Comparison of ENCODE assay signal across 8 mouse cellular contexts in the genomic region with DNA sequence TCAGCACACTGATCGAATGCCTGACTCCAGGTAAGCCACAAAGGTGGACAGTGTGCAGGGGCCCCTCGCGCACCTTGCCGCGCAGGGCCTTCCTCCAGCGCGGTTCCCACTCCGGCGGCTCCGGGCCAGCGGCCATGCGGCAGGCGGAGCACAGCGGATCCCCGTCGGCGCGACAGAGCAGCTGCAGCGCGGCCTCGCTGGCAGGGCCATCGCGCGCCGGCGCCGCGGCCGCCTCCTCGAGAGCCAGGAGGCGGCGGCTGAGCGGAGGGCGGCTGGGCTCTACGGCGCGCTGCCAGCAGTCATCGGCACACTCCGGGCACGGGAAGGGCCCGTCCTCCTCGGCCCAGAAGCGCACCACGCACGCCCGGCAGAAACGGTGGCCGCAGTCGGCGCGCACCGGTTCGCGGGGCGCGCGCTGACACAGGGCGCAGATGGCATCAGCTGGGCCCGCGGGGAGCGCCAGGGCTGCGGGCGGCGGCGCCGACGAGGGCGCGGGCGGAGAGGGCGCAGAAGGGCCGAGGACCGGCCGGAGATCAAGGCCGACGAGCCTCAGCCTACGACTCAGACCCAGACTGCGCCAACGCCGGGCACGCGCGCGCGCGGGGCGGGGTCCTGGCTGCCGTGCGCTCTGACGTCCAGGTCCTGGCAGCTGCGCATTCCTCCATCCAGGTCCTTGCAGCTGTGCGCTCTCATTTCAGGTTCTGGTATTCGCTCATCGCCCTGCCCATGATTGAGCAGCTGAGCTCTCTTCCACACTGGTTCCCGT. TPM values are rescaled to one million over a fixed set of nuclear protein-coding genes. Genes with fewer than 3 reads are reported as not detected.
DNase-seq lines count a peak whose midpoint lies in the region; ATAC-seq and TF ChIP-seq lines count a peak whose summit lies in the region.

A gene (minus strand): TSS at position 595 of the 766 bp plus-strand sequence.

- peak; percentile 74 to 87 for DNase-seq in CD8-positive naive resting alpha-beta T cell, adult 2 months (ENCODE audit: low read depth in 2 of 2, low spot score in 2 of 2)
- peak; percentile 75 for DNase-seq in c-Kit-positive CD71-negative TER-119-negative erythroid progenitor cells, embryonic 14.5 days (ENCODE audit: low read depth)
- DNase-seq in forebrain, embryonic 11.5 days (ENCODE audit: low spot score): peak; percentile 96
- peak; percentile 93 to 96 for DNase-seq in kidney, postnatal 4 days

- H3K27me3 ChIP-seq in forebrain, embryonic 11.5 days (ENCODE audit: control insufficient read depth, insufficient read depth, low read length): no peaks in the 10 kb centered on the region
- H3K27me3 ChIP-seq in heart, embryonic 16.5 days (ENCODE audit: control insufficient read depth, insufficient read depth, low read length): no peaks in the 10 kb centered on the region
- H3K27me3 ChIP-seq in liver, embryonic 16.5 days (ENCODE audit: control insufficient read depth, insufficient read depth, low read depth, low read length): peaks cover under 1% of the 10 kb centered on the region; the same call in 1 of the 2 replicates
- no peaks in the 10 kb centered on the region for H3K27me3 ChIP-seq in neural tube, embryonic 13.5 days
- no peaks in the 10 kb centered on the region for H3K27me3 ChIP-seq in testis, adult 2 months (ENCODE audit: control insufficient read depth, insufficient read depth, low read length)

- peak within 1 kb of the TSS; percentile 97 for H3K9ac ChIP-seq in forebrain, embryonic 11.5 days (ENCODE audit: low read length)
- peak within 1 kb of the TSS; percentile 93 for H3K9ac ChIP-seq in heart, embryonic 16.5 days (ENCODE audit: low read length)
- peak within 1 kb of the TSS; percentile 97 for H3K9ac ChIP-seq in liver, embryonic 16.5 days (ENCODE audit: low read depth, low read length)
- H3K9ac ChIP-seq in neural tube, embryonic 13.5 days: peak within 1 kb of the TSS; percentile 99

- ATAC-seq in forebrain, embryonic 11.5 days (replicated peaks; ENCODE audit: low FRiP score): peak; percentile 97
- peak; percentile 97 for ATAC-seq in heart, embryonic 16.5 days (replicated peaks; ENCODE audit: extremely low read depth, insufficient read depth, low FRiP score)
- peak; percentile 98 for ATAC-seq in liver, embryonic 16.5 days (ENCODE audit: low read depth)
- peak; percentile 97 for ATAC-seq in neural tube, embryonic 13.5 days (ENCODE audit: low read depth)

- peaks cover 12% of the 10 kb centered on the region; the same call in 1 of the 2 replicates for H3K4me1 ChIP-seq in forebrain, embryonic 11.5 days (replicated peaks; ENCODE audit: control insufficient read depth, insufficient read depth, low read length)
- H3K4me1 ChIP-seq in heart, embryonic 16.5 days (ENCODE audit: control insufficient read depth, insufficient read depth, low read length): peaks cover 17% of the 10 kb centered on the region
- peaks cover 20% of the 10 kb centered on the region for H3K4me1 ChIP-seq in liver, embryonic 16.5 days (ENCODE audit: control insufficient read depth, low read depth, low read length)
- peaks cover 35% of the 10 kb centered on the region for H3K4me1 ChIP-seq in neural tube, embryonic 13.5 days (replicated peaks)
- H3K4me1 ChIP-seq in testis, adult 2 months (ENCODE audit: control insufficient read depth, insufficient read depth, low read length): peaks cover 11% of the 10 kb centered on the region

- TF ChIP-seq CTCF in testis, adult 2 months (IDR thresholded peaks at IDR 0.05; ENCODE audit: control insufficient read depth, insufficient read depth, insufficient replicate concordance, low read depth, low read length): no peak

- TF ChIP-seq POLR2A in testis, adult 2 months (IDR thresholded peaks at IDR 0.05; ENCODE audit: control insufficient read depth, low read depth, low read length): peak; percentile 88

- H3K4me3 ChIP-seq in forebrain, embryonic 11.5 days (ENCODE audit: low read depth, low read length): peak within 1 kb of the TSS; percentile 92
- peak within 1 kb of the TSS; percentile 83 for H3K4me3 ChIP-seq in heart, embryonic 16.5 days (ENCODE audit: low read length)
- H3K4me3 ChIP-seq in liver, embryonic 16.5 days (ENCODE audit: low read depth, low read length): peak within 1 kb of the TSS; percentile 89
- peak within 1 kb of the TSS; percentile 96 for H3K4me3 ChIP-seq in neural tube, embryonic 13.5 days
- peak within 1 kb of the TSS; percentile 85 for H3K4me3 ChIP-seq in testis, adult 2 months (ENCODE audit: control insufficient read depth, low read depth, low read length)

- WGBS in forebrain, embryonic 11.5 days: under 1% methylated on average over 82 of the region's 95 CpGs
- under 1% methylated on average over 92 of the region's 95 CpGs for WGBS in heart, embryonic 16.5 days
- WGBS in liver, embryonic 16.5 days (ENCODE audit: insufficient replicate concordance): 0% methylated on average over 89 of the region's 95 CpGs
- under 1% methylated on average over 95 of the region's 95 CpGs for WGBS in neural tube, embryonic 13.5 days

- H3K4me2 ChIP-seq in forebrain, embryonic 11.5 days (ENCODE audit: low read depth, low read length, severe bottlenecking): peak within 1 kb of the TSS; percentile 89
- peak within 1 kb of the TSS; percentile 84 for H3K4me2 ChIP-seq in heart, embryonic 16.5 days (ENCODE audit: low read depth, low read length)
- H3K4me2 ChIP-seq in liver, embryonic 16.5 days (ENCODE audit: low read depth, low read length): peak within 1 kb of the TSS; percentile 97
- peak within 1 kb of the TSS; percentile 94 for H3K4me2 ChIP-seq in neural tube, embryonic 13.5 days

- H3K27ac ChIP-seq in forebrain, embryonic 11.5 days (ENCODE audit: low read depth, low read length): peak within 1 kb of the TSS; percentile 88
- peak within 1 kb of the TSS; percentile 98 for H3K27ac ChIP-seq in heart, embryonic 16.5 days (ENCODE audit: low read length)
- H3K27ac ChIP-seq in liver, embryonic 16.5 days (ENCODE audit: low read length): peak within 1 kb of the TSS; percentile 92
- peak within 1 kb of the TSS; percentile 96 for H3K27ac ChIP-seq in neural tube, embryonic 13.5 days (replicated peaks)
- H3K27ac ChIP-seq in testis, adult 2 months (ENCODE audit: control insufficient read depth, insufficient read depth, low read depth, low read length): peak within 1 kb of the TSS; percentile 82

- no peaks in the 10 kb centered on the region for H3K9me3 ChIP-seq in forebrain, embryonic 11.5 days (ENCODE audit: control insufficient read depth, low read length)
- H3K9me3 ChIP-seq in heart, embryonic 16.5 days (replicated peaks; ENCODE audit: control insufficient read depth, low read length): no peaks in the 10 kb centered on the region
- H3K9me3 ChIP-seq in liver, embryonic 16.5 days (replicated peaks; ENCODE audit: control insufficient read depth, low read length): no peaks in the 10 kb centered on the region
- no peaks in the 10 kb centered on the region for H3K9me3 ChIP-seq in neural tube, embryonic 13.5 days

- H3K36me3 ChIP-seq in forebrain, embryonic 11.5 days (ENCODE audit: control insufficient read depth, insufficient read depth, low read length): peaks cover 5% of the 10 kb centered on the region
- H3K36me3 ChIP-seq in heart, embryonic 16.5 days (ENCODE audit: control insufficient read depth, insufficient read depth): peaks cover 27% of the 10 kb centered on the region
- peaks cover 12% of the 10 kb centered on the region for H3K36me3 ChIP-seq in liver, embryonic 16.5 days (ENCODE audit: control insufficient read depth, insufficient read depth)
- peaks cover 33% of the 10 kb centered on the region for H3K36me3 ChIP-seq in neural tube, embryonic 13.5 days
- H3K36me3 ChIP-seq in testis, adult 2 months (ENCODE audit: control insufficient read depth, insufficient read depth, low read length): no peaks in the 10 kb centered on the region; the same call in 1 of the 2 replicates

RNA-seq across cellular contexts. Expression of the gene that starts here (rescaled TPM):
- 386 and 426 TPM in 2 replicates for polyA plus RNA-seq in forebrain, embryonic 11.5 days (2014; fragmentation: Nextera tagmentation; extraction: Ambion mirVana)
- polyA plus RNA-seq in heart, embryonic 16.5 days (2015; fragmentation: Nextera tagmentation; extraction: Ambion mirVana): 172 and 176 TPM in 2 replicates
- polyA plus RNA-seq in liver, embryonic 16.5 days (2015; fragmentation: Nextera tagmentation; extraction: Ambion mirVana): 74.5 and 81.7 TPM in 2 replicates
- 576 and 601 TPM in 2 replicates for polyA plus RNA-seq in neural tube, embryonic 13.5 days (2015; fragmentation: Nextera tagmentation; extraction: Ambion mirVana)
- 215 and 247 TPM in 2 replicates for polyA plus RNA-seq in testis, adult 2 months (2012; rRNA removed)

Comparison
In these comparisons a context has a peak if more than half of its experiments do, and no peak if none do; other contexts are left out.
1. Peak in every context shown above with its lines: DNase-seq, ATAC-seq, H3K4me3 ChIP-seq and H3K27ac ChIP-seq.